Mouse (Mus musculus): ENCODE data around the gene Defa17.
"Not testable (repeated sequence)": the region's sequence is repeated elsewhere in the genome, so short reads cannot be mapped to it uniquely, and the experiment has no call there.

Defa17 gene

DNA sequence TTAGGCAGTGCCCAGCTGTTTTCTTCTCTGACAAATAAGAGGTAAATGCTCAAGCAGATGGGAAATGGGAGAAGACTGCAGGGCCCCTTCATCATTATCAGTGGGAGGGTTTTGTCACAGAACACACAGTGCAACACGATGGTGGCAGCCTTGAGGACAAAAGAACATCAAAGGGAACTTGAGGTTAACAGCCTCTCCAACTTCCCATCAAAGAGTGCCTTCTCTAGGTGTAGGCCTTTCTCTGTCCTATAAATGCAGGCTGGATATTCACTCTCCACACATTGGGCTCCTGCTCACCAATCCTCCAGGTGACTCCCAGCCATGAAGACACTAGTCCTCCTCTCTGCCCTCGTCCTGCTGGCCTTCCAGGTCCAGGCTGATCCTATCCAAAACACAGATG, at the start of gene Defa17:
Gene Defa17, plus strand, starts transcription at position 301 of the 400 bp plus-strand sequence.
- not testable (repeated sequence) for DNase-seq (ENCODE audit: low spot score in 2 of 2)

DNA sequence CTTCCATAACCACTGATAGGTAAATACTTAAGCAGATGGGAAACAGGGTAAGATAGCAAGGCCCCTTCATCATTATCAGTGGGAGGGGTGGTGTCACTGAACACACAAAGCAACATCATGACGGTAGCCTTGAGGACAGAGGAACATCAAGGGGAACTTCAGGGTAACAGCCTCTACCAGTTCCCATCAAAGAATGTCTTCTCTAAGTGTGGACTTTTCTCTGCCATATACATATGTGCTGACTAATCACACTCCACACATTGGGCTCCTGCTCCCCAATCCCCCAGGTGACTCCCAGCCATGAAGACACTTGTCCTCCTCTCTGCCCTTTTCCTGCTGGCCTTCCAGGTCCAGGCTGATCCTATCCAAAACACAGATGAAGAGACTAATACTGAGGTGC, 37.7 kb upstream of the Defa17 start, which contains the start of gene Defa26:
Gene Defa26, plus strand, starts transcription at position 301 of the 400 bp plus-strand sequence.
- not testable (repeated sequence) for DNase-seq (ENCODE audit: low spot score in 2 of 2)

DNA sequence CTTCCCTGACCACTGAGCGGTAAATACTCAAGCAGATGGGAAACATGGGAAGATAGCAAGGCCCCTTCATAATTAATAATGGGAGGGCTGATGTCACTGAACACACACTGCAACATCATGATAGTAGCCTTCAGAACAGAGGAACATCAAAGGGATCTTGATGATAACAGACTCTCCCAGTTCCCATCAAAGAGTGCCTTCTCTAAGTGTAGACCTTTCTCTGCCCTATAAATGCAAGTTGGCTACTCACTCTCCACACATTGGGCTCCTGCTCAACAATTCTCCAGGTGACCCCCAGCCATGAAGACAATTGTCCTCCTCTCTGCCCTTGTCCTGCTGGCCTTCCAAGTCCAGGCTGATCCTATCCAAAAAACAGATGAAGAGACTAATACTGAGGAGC, 9.9 kb downstream of the Defa17 start, which contains the start of gene Defa34:
Gene Defa34, plus strand, starts transcription at position 301 of the 400 bp plus-strand sequence.
- DNase-seq (ENCODE audit: low spot score in 2 of 2), result not testable (repeated sequence)

DNA sequence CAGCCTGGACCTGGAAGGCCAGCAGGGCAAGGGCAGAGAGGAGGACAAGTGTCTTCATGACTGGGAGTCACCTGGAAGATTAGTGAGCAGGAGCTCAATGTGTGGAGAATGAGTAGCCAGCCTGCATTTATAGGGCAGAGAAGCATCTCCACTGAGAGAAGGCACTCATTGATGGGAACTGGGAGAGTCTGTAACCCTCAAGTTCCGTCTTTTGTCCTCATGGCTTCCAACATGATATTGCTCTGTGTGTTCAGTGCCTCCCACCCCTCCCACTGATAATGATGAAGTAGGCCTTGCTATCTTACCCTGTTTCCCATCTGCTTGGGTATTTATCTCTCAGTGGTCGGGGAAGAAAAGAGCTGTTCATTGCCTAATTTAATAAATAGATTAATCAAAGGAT, 48.0 kb downstream of the Defa17 start, which contains the start of gene AY761184:
Gene AY761184, minus strand, starts transcription at position 101 of the 400 bp plus-strand sequence.
- not testable (repeated sequence) for DNase-seq (ENCODE audit: low spot score in 2 of 2)

Data from spleen, postnatal 4 days (tissue).